Comparison of ENCODE assay signal across 9 mouse cellular contexts in genomic region chr6:82073011-82073410, GRCm38 (mm10). TPM values are rescaled to one million over a fixed set of nuclear protein-coding genes. Genes with fewer than 3 reads are reported as not detected.
A peak's percentile ranks its signal among the peaks of the same experiment; 100 is the strongest.
DNase-seq lines count a peak whose midpoint lies in the region; ATAC-seq and TF ChIP-seq lines count a peak whose summit lies in the region.
"Had no signal": no experiment of that assay in that cellular context is flagged by ENCODE, and none has a peak within 500 bp of the region (broad histone marks: within the 10 kb centered on the region; RNA-seq: fewer than 3 reads in every experiment).

No protein-coding gene starts in this region.

- no peak overlapping the region for H3K4me2 ChIP-seq in heart, embryonic 12.5 days
- no peak overlapping the region for H3K4me2 ChIP-seq in heart, embryonic 11.5 days
- no peak overlapping the region for H3K4me2 ChIP-seq in liver, embryonic 14.5 days (ENCODE audit: low read depth)
- H3K4me2 ChIP-seq: midbrain, embryonic 11.5 days had no signal

- ATAC-seq in heart, embryonic 12.5 days (ENCODE audit: insufficient number of reproducible peaks, low FRiP score): 0 out of 2 replicates have a peak, but pooled peaks have one; percentile 15
- ATAC-seq in heart, embryonic 11.5 days (replicated peaks; ENCODE audit: insufficient number of reproducible peaks, low FRiP score, low TSS enrichment): no peak
- peak; percentile 80 for ATAC-seq in liver, embryonic 14.5 days (ENCODE audit: insufficient read depth)
- ATAC-seq in megakaryocyte progenitor cell, adult 5-6 weeks (replicated peaks; ENCODE audit: poor library complexity): no peak

- no peaks in the 10 kb centered on the region for H3K9me3 ChIP-seq in heart, embryonic 12.5 days (replicated peaks)
- H3K9me3 ChIP-seq in heart, embryonic 11.5 days (replicated peaks; ENCODE audit: control insufficient read depth, low read length): no peaks in the 10 kb centered on the region
- no peaks in the 10 kb centered on the region for H3K9me3 ChIP-seq in liver, embryonic 14.5 days (ENCODE audit: control insufficient read depth, low read length)
- no peaks in the 10 kb centered on the region for H3K9me3 ChIP-seq in hindbrain, embryonic 10.5 days

- H3K9ac ChIP-seq in heart, embryonic 12.5 days: no peak overlapping the region
- H3K9ac ChIP-seq in heart, embryonic 11.5 days (ENCODE audit: low read depth, low read length): no peak overlapping the region
- H3K9ac ChIP-seq in liver, embryonic 14.5 days (replicated peaks): no peak overlapping the region

- H3K4me1 ChIP-seq in heart, embryonic 12.5 days (replicated peaks): no peaks in the 10 kb centered on the region
- no peaks in the 10 kb centered on the region for H3K4me1 ChIP-seq in heart, embryonic 11.5 days (ENCODE audit: control insufficient read depth, insufficient read depth, low read length)
- H3K4me1 ChIP-seq in liver, embryonic 14.5 days (replicated peaks; ENCODE audit: control insufficient read depth in 2 of 2, insufficient read depth in 2 of 2, low read length in 1 of 2): peaks cover 0 to 2% of the 10 kb centered on the region in 2 experiments; a peak in 1 of 4 replicates
- H3K4me1 ChIP-seq in hindbrain, embryonic 10.5 days (replicated peaks): no peaks in the 10 kb centered on the region

- TF ChIP-seq EP300 in liver, embryonic 14.5 days (IDR thresholded peaks at IDR 0.05; ENCODE audit: low read depth): no peak

- 92% methylated on average over 2 of the region's 2 CpGs for WGBS in heart, embryonic 12.5 days
- 87% methylated on average over 2 of the region's 2 CpGs for WGBS in heart, embryonic 11.5 days (ENCODE audit: insufficient replicate concordance)
- 65% methylated on average over 2 of the region's 2 CpGs for WGBS in liver, embryonic 14.5 days (ENCODE audit: insufficient replicate concordance)
- WGBS in hindbrain, embryonic 10.5 days: 95% methylated on average over 2 of the region's 2 CpGs

- no peak for TF ChIP-seq CTCF in liver, embryonic 14.5 days (IDR thresholded peaks at IDR 0.05; ENCODE audit: low read depth)

- no peaks in the 10 kb centered on the region for H3K27me3 ChIP-seq in heart, embryonic 12.5 days (replicated peaks)
- no peaks in the 10 kb centered on the region for H3K27me3 ChIP-seq in heart, embryonic 11.5 days (ENCODE audit: control insufficient read depth, insufficient read depth, low read length)
- H3K27me3 ChIP-seq in liver, embryonic 14.5 days (ENCODE audit: control insufficient read depth, insufficient read depth, low read length): no peaks in the 10 kb centered on the region
- H3K27me3 ChIP-seq in hindbrain, embryonic 10.5 days (ENCODE audit: insufficient read depth, poor library complexity, severe bottlenecking): no peaks in the 10 kb centered on the region

- no peak overlapping the region for H3K4me3 ChIP-seq in heart, embryonic 12.5 days
- H3K4me3 ChIP-seq in heart, embryonic 11.5 days (ENCODE audit: low read depth, low read length): no peak overlapping the region
- H3K4me3 ChIP-seq in liver, embryonic 14.5 days (ENCODE audit: insufficient read depth in 1 of 2, low read depth in 2 of 2, low read length in 2 of 2): no peak overlapping the region
- no peak overlapping the region for H3K4me3 ChIP-seq in hindbrain, embryonic 10.5 days

- H3K27ac ChIP-seq in heart, embryonic 12.5 days (ENCODE audit: poor library complexity, severe bottlenecking): no peak overlapping the region
- H3K27ac ChIP-seq in heart, embryonic 11.5 days (ENCODE audit: low read depth, low read length): no peak overlapping the region
- no peak overlapping the region for H3K27ac ChIP-seq in liver, embryonic 14.5 days
- H3K27ac ChIP-seq in hindbrain, embryonic 10.5 days: no peak overlapping the region

- peak; percentile 74 for DNase-seq in adrenal gland, postnatal 10 days
- DNase-seq in kidney, postnatal 10 days: peak; percentile 79
- DNase-seq in liver, embryonic 14.5 days (ENCODE audit: low read depth in 3 of 3, low spot score in 3 of 3): peak in 1 of 3 experiments; percentile 25
- DNase-seq in hindbrain, embryonic 10.5 days (ENCODE audit: low spot score): no peak
- DNase-seq in heart, adult 8-10 months (ENCODE audit: low spot score): no peak

- no peaks in the 10 kb centered on the region for H3K36me3 ChIP-seq in heart, embryonic 12.5 days
- H3K36me3 ChIP-seq in heart, embryonic 11.5 days (ENCODE audit: control insufficient read depth, insufficient read depth, low read length): no peaks in the 10 kb centered on the region
- no peaks in the 10 kb centered on the region for H3K36me3 ChIP-seq in liver, embryonic 14.5 days (replicated peaks; ENCODE audit: control insufficient read depth, insufficient read depth, low read depth)
- H3K36me3 ChIP-seq in hindbrain, embryonic 10.5 days: no peaks in the 10 kb centered on the region

RNA-seq across cellular contexts. Expression of gene Eva1a, which starts 32.2 kb away (rescaled TPM):
- 4.2 and 5.4 TPM in 2 replicates for polyA plus RNA-seq in heart, embryonic 12.5 days (2016; fragmentation: Nextera tagmentation; extraction: Ambion mirVana)
- 5.0 and 6.4 TPM in 2 replicates for polyA plus RNA-seq in heart, embryonic 11.5 days (2014; fragmentation: Nextera tagmentation; extraction: Ambion mirVana)
- 10 to 100 TPM in 1 of 2 experiments, 1 to 10 TPM in 1; 7.4 to 11.4 TPM for total RNA-seq in adrenal gland, postnatal 10 days (2021)
- 3.1 and 3.2 TPM in 2 replicates for polyA plus RNA-seq in liver, embryonic 14.5 days (2012; rRNA removed)
- 6.4 and 8.1 TPM in 2 replicates for polyA plus RNA-seq in liver, embryonic 14.5 days (2014; fragmentation: Nextera tagmentation; extraction: Ambion mirVana)
- polyA plus RNA-seq in hindbrain, embryonic 10.5 days (2016; fragmentation: Nextera tagmentation; extraction: Ambion mirVana): 3.2 and 3.3 TPM in 2 replicates
- 1 to 10 TPM; 1.5 to 2.2 (median 1.6) TPM for total RNA-seq in heart, adult 8-10 months (2022)
- total RNA-seq in megakaryocyte progenitor cell, adult 5-6 weeks (2015): not detected in 2 replicates
- total RNA-seq in megakaryocyte progenitor cell, adult 5-6 weeks (2017): not detected in 2 replicates

Comparison
In these comparisons a context has a peak if more than half of its experiments do, and no peak if none do; other contexts are left out.
1. ATAC-seq: peak in heart, embryonic 12.5 days (single experiment) and liver, embryonic 14.5 days (single experiment); none in heart, embryonic 11.5 days (single experiment) and megakaryocyte progenitor cell, adult 5-6 weeks (single experiment).
2. DNase-seq: peak in adrenal gland, postnatal 10 days (single experiment) and kidney, postnatal 10 days (single experiment); none in hindbrain, embryonic 10.5 days (single experiment) and heart, adult 8-10 months (single experiment).